Mouse (Mus musculus): ENCODE measurements at regions not wholly inside any gene's neighbourhood (a gene's known extent, or its start where the extent isn't known, plus 50 kb on each side); places are given as distances from the start of the nearest gene placed in this dataset.
"Not testable (repeated sequence)": the region's sequence is repeated elsewhere in the genome, so short reads cannot be mapped to it uniquely, and the experiment has no call there.

- intact Hi-C loops (cut with DNase I): no loop called here
- no peak for DNase-seq (ENCODE audit: low spot score in 2 of 2)
These were observed 202.1 kb downstream of the Ddx10 start for GRCm38 (mm10) chr9:53045788-53046187.

DNA sequence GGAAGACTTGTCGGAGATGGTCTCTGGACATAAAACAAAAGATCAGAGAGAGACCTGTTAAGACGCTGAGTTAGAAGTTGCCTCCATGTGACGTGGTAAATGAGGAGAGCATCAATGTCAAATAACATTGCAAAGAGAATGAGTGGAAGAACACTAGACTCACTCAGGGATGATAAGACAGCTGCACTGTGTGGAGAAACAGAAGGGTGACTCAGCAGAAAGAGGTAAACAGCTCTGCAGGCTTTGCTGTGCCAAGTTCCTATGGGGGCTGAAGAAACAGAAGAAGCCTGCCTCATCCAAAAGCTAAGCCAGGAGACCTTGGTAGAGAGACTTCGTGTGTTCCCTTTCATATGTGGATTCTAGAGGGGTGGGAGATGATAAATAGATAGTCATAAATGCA is 214.1 kb downstream of the Ddx10 start:
- intact Hi-C loops (cut with DNase I): no loop called here
- peak; percentile 9 to 22 for DNase-seq (ENCODE audit: low spot score in 2 of 2)

- intact Hi-C loops (cut with DNase I): no loop called here
- no peak for DNase-seq (ENCODE audit: low spot score in 2 of 2)
These were observed 225.8 kb downstream of the Ddx10 start for GRCm38 (mm10) chr9:53022096-53022495.

- intact Hi-C loops (cut with DNase I): no loop called here
- DNase-seq (ENCODE audit: low spot score in 2 of 2): no peak
These were observed 237.1 kb downstream of the Ddx10 start for GRCm38 (mm10) chr9:53010741-53011140.

DNA sequence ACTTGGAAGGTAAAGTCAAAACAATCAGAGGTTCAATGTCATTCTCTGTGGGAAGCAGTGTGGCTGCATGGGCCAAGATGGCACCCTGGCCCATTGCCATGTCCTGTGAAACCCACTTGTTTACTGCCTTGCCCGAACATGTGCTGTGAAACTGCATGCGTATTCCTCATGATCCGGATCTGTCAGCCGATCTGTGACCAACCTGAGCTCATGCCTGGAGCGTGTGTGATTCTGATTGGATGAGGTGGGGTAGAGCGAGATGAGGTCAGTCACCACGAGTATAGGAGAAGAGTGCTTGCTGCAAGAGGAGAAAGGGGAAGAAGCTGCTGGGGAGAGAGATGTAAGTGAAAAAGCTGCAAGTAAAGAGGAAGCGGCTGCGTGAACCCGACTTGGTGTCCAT is 240.5 kb downstream of the Ddx10 start:
- DNase-seq (ENCODE audit: low spot score in 2 of 2): no peak
- intact Hi-C loops (cut with DNase I): no loop called here

GRCm38 (mm10) chr9:53006085-53006484 is 241.8 kb downstream of the Ddx10 start:
- DNase-seq (ENCODE audit: low spot score in 2 of 2): no peak
- intact Hi-C loops (cut with DNase I): no loop called here

- intact Hi-C loops (cut with DNase I): no loop called here
- DNase-seq (ENCODE audit: low spot score in 2 of 2): no peak
These were observed 243.4 kb downstream of the Ddx10 start for GRCm38 (mm10) chr9:53004253-53004978.

DNA sequence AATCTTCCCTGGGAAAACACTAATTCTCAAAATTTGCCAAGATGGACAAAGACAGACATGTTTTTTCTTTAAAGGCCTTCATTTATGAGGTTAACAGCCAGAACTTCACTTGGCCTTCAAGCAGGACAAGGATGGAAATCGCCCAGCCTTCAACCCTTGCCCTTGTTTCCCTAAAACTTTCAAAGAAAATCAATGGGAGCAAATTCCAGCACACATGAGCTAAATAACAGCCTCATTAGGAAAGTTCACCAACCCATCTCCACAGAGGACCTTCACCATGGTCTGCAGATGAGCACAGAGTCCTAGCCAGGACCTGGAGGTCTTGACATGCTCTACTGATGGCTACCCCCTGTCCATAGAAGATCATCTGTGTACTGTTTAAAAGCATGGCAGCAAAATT is 271.8 kb downstream of the Ddx10 start:
- intact Hi-C loops (cut with DNase I): no loop called here
- no peak for DNase-seq (ENCODE audit: low spot score in 2 of 2)

DNA sequence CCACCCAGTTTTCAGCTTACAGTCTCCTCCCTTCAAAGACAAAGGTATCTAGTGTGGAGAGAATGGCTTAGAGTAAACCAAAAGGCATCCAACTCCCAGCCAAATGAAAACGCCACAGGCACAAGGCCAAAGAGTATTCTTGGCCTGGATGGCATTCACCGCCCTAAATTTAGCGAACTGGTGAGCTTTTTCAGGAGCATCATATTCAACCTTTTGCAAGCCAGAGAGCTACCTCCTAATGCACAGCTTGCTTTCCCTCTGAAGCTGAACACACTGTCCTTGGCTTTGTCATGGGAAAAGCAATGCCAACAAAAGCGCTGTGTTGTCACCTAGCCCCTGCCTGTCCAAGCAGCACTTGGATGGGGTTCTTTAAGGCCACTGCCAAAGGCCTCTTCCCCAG is 282.2 kb downstream of the Ddx10 start:
- intact Hi-C loops (cut with DNase I): no loop called here
- no peak for DNase-seq (ENCODE audit: low spot score in 2 of 2)

DNA sequence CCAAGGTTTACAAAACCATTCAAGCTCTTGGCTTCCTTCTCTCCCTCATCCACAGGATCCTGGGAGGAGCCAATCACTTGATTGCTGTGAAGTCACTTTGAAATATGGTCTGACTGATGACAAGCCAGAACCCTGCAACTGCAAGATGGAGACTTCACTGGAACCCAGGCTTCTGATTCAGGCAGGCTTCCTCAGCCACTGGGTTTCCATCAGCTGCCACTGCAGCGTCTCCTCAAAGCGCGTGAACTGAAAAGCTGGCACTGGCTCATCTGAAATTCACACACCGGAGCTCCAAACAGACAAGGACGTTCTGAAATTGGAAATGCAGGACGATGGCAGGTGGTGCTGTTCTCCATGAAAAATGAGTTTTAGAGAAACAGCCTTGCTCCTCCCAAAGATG is 280.1 kb upstream of the AI593442 start:
- DNase-seq (ENCODE audit: low spot score in 2 of 2): peak; percentile 34 to 41
- intact Hi-C loops (cut with DNase I): no loop called here

DNA sequence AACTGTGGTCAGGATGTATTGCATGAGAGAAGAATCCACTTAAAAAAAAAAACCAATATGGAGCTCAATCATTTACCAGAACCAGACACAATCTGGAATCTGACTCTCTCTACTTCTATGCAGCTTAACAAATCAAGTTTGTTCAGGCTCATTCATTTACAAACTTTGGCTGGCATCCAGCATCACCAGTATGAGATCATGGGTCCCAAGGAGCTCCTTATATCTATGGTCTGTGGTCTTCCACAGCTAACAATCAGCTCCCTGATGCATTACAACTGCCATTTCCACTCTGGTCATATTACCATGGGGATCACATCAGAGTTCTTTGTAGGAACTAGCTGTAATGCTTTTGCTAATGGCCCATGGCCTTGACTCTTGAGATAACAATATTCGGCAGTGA is 277.7 kb upstream of the AI593442 start:
- intact Hi-C loops (cut with DNase I): no loop called here
- DNase-seq (ENCODE audit: low spot score in 2 of 2): no peak

DNA sequence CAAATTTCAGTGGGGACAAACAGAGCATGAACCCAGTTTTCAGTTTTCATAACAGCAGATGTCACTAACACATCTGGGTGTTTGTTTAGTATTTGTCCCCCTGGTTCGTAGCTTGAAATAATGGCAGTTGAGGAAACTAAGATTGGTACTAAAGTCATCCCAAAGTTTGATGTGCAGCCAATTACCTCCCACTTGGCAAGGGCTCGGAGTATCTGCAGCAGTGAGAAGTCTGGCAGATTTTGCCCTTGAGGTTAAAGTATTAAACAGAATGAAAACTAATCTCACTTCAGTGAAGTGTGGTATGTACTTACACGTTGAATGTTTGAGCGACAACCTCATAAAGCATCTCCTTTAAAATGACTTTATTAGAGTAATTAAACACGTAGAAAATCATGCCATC is 264.5 kb upstream of the AI593442 start:
- DNase-seq (ENCODE audit: low spot score in 2 of 2): no peak
- intact Hi-C loops (cut with DNase I): no loop called here

- intact Hi-C loops (cut with DNase I): no loop called here
These were observed 262.0 kb upstream of the AI593442 start for GRCm38 (mm10) chr9:52941637-52941983.

DNA sequence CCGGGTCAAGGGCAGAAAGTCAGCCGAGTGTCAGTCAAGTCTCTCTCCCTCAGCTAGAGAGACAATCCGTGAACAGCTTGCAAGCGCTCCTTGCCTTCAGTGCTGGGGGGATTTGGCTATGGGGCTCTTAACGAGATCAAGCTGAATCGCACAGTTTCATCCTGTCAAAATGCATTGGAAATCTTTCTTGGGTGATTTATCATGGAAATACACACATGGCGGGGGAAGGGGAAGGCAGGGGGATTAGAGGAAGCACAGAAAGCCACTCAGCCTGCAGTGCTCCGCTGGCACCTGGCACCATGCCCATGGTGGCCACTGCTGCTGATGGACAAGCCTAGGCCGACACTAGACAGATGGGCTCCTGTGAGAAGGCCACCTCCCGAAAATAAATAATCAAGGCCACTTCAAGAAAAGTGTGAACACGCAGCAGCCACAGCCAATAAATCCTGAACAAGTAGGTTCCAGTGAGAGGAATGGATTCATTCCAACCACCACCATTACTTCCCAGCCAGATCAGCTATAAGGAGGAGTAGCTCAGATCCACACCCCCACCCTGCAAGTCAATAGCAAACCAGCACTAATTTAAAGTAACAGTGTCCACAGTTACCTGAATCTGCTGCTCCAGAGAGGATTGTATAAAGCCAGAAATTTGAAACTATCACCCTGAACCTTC is 261.5 kb upstream of the AI593442 start:
- DNase-seq (ENCODE audit: low spot score in 2 of 2): peak in 1 of 2 experiments; percentile 9
- intact Hi-C loops (cut with DNase I): no loop called here

More at GRCm38 (mm10) chr9:52941637-52941983, 262.0 kb upstream of the AI593442 start:
- no peak for DNase-seq (ENCODE audit: low spot score in 2 of 2)

- DNase-seq (ENCODE audit: low spot score in 2 of 2): no peak
- intact Hi-C loops (cut with DNase I): no loop called here
These were observed 255.5 kb upstream of the AI593442 start for GRCm38 (mm10) chr9:52935082-52935481.

DNA sequence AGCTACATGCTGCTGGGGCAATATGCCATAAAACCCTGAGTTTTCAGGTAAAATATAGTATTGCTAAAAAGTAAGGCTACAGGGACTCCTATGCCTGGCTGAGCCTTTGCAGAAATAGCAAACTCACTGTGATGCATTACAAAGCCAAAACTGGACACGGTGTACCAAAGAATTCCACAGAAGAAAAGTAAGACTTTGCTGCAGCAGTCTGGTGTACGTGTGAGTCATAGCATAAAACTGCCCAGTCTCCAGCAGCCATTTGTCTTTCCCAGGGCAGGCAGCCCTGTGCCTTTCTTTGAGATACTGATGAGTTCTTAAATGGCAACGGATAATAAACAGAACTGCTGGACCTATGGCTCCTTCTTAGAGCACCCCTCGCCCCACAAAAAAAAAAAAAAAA is 237.9 kb upstream of the AI593442 start:
- intact Hi-C loops (cut with DNase I): no loop called here
- DNase-seq (ENCODE audit: low spot score in 2 of 2): peak in 1 of 2 experiments; percentile 19

- intact Hi-C loops (cut with DNase I); DNase-seq (ENCODE audit: low spot score in 2 of 2): not testable (repeated sequence)
These were observed 209.1 kb upstream of the AI593442 start for GRCm38 (mm10) chr9:52888653-52889052.

- DNase-seq (ENCODE audit: low spot score in 2 of 2); intact Hi-C loops (cut with DNase I): not testable (repeated sequence)
These were observed 208.4 kb upstream of the AI593442 start for GRCm38 (mm10) chr9:52887997-52888396.

DNA sequence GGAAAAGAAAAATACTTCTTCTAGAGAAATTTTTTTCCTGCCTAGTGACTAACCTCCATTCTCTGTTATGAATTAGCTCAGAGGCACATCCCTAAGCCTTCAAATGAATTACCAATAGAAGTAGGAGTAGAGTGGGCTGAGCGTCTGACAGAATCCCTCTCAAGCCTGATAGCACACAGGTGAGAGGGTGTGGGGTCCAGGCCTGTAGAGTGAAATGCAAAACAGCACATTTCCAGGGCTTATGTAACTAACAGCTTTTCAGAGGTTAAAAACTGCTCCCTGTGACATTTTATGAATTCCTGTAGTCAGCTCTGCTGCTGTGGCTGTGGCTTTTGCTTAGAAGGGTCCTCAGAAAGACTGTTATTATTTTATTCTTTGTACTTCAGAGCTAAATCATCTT is 187.7 kb upstream of the AI593442 start:
- DNase-seq (ENCODE audit: low spot score in 2 of 2): no peak
- intact Hi-C loops (cut with DNase I): no loop called here

DNA sequence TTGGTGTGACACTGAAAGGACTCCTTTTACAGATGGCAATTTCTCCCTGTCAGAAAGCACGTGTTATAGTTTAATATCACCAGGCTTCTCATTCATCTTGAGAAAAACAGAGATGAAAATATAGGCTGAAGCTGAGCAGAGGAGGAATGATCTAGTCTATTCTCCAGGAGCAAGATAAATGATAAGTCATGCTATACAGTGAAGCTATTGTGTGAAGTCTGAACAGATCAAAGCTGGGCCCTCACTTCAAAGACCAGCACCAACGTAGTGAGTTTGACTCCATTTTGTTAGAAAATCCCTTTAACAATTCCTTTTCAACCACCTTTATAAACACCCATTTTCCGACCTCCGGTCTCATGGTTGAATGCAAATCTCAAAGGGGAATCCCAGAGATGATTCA is 180.7 kb upstream of the AI593442 start:
- intact Hi-C loops (cut with DNase I): no loop called here
- DNase-seq (ENCODE audit: low spot score in 2 of 2): no peak

DNA sequence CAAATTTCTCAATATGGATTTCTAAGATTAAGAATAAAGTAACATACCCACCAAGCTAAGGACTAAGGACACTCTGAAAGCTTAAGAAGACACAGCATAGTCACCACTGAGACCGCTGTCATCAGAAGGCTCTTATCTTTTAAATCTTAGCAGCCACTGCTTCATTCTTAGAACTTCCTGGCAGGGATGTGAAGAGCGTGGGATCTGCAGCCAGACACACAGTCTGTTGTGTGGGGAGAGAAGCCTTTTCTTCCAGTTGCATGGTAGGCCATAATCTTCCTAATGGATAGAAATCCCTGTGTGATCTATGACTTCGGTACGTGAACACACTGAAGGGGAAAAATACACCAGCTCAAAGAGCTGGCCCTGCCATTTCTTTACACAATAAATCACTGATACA is 178.8 kb upstream of the AI593442 start:
- intact Hi-C loops (cut with DNase I): loop anchor here (5.0 kb wide), 1 partner anchor 181 kb away; the partner anchor contains the start of gene AI593442
- DNase-seq (ENCODE audit: low spot score in 2 of 2): peak; percentile 28 to 34

Measured in left cerebral cortex, postnatal 14 days (tissue).